Mouse (Mus musculus) stomach, embryonic 14.5 days (tissue): ENCODE measurements at regions not wholly inside any gene's neighbourhood (a gene's known extent, or its start where the extent isn't known, plus 50 kb on each side); places are given as distances from the start of the nearest gene placed in this dataset.

Experiments used
- ATAC-seq: fragments of 200-750 bp; cut with Nextera tagmentation; 2 replicates; pipeline ENCODE4 v1.8.0; 2017; ENCODE audit warnings: low read depth, moderate TSS enrichment; ENCODE audit not compliant: insufficient number of reproducible peaks, insufficient read depth, low FRiP score
- H3K27ac ChIP-seq: fragments of 300-500 bp; sonication (generic); 2 replicates; pipeline ENCODE4 v1.5.1; 2014; ENCODE audit warnings: mild to moderate bottlenecking, low read length, moderate library complexity, mixed read lengths
- H3K27me3 ChIP-seq: fragments of 300-500 bp; sonication (generic); 2 replicates; pipeline ENCODE4 v1.6.1; 2014; ENCODE audit warnings: low read length, control low read depth, mixed read lengths; ENCODE audit not compliant: control insufficient read depth, insufficient read depth
- H3K36me3 ChIP-seq: fragments of 300-500 bp; sonication (generic); 2 replicates; pipeline ENCODE4 v1.6.1; 2014; ENCODE audit warnings: mild to moderate bottlenecking, control low read depth, low read length, moderate library complexity, mixed read lengths; ENCODE audit not compliant: control insufficient read depth, insufficient read depth
- H3K4me1 ChIP-seq: fragments of 300-500 bp; sonication (generic); 2 replicates; pipeline ENCODE4 v1.6.1; 2014; ENCODE audit warnings: low read length, control low read depth, mixed read lengths; ENCODE audit not compliant: control insufficient read depth, insufficient read depth
- H3K4me2 ChIP-seq: fragments of 300-500 bp; sonication (generic); replicated peaks from 2 replicates; pipeline ENCODE4 v1.6.1; 2014; ENCODE audit warnings: low read depth, low read length, control low read depth
- H3K4me3 ChIP-seq: fragments of 300-500 bp; sonication (generic); 2 replicates; pipeline ENCODE4 v1.5.1; 2014; ENCODE audit warnings: low read depth, low read length, control low read depth
- H3K9ac ChIP-seq: fragments of 300-500 bp; sonication (generic); replicated peaks from 2 replicates; pipeline ENCODE4 v1.6.1; 2014; ENCODE audit warnings: low read depth, mild to moderate bottlenecking, control low read depth, low read length, moderate library complexity, mixed read lengths
- H3K9me3 ChIP-seq: fragments of 300-500 bp; sonication (generic); 2 replicates; pipeline ENCODE4 v1.6.1; 2016; ENCODE audit warnings: low read depth, low read length, control low read depth; ENCODE audit not compliant: control insufficient read depth
- WGBS: fragments of 180-500 bp; shearing (Covaris S2); extraction: QIAGEN DNeasy Blood & Tissue Kit; methylation state at CpG from one replicate; pipeline ENCODE4 v1.1.7; 2014; 5-methylcytosine and 5-hydroxymethylcytosine counted together

DNA sequence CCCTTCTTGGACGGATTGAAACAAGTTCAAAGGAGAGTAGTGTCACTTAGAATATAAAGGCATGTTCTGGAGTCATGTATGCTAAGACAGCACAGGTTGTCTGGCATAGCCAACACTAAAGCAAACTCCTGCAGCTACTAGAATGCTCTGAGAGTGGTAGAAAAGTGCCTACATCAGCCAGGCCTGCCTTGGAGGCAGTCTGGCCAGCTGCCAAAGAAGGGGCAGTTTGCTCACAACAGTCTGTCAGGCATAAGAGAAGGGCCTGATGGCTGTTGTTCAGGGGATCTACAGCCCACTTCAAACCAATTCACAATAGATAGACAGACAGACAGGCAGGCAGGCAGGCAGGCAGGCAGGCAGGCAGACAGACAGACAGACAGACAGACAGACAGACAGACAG lies 136.5 kb upstream of the Dap start:
- Histone ChIP-seq H3K4me2 (no peak overlapping the region), H3K4me1 (no peaks in the 10 kb centered on the region), H3K9ac (no peak overlapping the region), H3K27ac (no peak overlapping the region), H3K27me3 (no peaks in the 10 kb centered on the region), H3K36me3 (no peaks in the 10 kb centered on the region), H3K4me3 (no peak overlapping the region), H3K9me3 (no peaks in the 10 kb centered on the region)
- no peak for ATAC-seq
- whole genome bisulfite sequencing: 84% methylated on average over 1 of the region's 1 CpGs

DNA sequence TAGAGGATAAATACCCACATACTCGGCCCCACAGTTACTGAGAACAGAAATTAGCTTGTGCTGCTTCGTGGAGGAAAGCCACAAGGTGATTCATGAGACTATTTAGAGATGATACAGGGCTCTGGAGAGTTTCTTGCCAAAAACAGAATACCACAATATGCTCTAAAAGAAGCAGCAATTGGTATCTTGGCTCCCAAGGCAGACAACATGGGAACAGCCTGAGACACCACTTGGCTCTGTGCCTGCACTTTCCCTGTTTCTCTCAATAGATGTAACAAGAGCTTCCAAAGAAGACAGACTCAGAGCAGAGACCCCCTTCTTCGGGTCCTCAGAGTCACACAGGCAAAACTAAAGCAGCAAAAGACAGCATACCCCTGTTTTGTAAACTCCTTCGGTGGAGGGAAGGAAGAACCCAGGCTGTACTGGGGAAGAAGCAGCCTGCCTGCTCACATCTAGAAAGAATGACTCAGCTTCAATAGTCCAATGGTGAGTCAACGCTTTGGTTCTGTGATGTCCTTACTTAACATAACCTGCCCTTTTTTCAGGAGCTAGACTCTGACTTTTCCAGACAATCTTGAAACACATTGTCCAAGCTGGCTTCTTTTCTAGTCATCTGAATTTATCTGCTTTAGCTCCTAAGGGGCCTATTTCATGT lies 132.1 kb upstream of the Dap start:
- ATAC-seq: no peak
- Histone ChIP-seq H3K9ac (no peak overlapping the region), H3K27me3 (no peaks in the 10 kb centered on the region), H3K4me3 (no peak overlapping the region), H3K4me1 (no peaks in the 10 kb centered on the region), H3K4me2 (no peak overlapping the region), H3K27ac (no peak overlapping the region), H3K9me3 (no peaks in the 10 kb centered on the region), H3K36me3 (no peaks in the 10 kb centered on the region)
- 58% methylated on average over 5 of the region's 5 CpGs for WGBS

DNA sequence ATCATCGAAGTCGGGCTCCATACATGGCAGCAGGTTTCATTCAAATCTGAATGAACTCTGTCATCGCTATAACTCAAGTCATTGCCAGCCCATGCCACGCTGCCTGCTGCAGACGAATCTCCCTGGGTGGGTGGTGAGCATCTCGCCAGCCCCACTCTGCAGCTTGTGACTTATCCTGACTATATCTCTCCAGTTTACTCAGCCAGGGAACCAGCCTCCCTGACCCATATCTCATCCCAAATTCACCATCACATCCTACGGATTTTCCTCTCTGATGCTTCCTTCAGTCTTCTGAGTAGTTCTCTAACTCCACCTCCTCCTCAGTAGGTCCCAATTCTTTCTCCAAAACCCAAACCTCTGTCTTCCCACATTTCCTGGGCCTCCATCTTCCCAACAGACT lies 127.9 kb upstream of the Dap start:
- ATAC-seq: no peak

DNA sequence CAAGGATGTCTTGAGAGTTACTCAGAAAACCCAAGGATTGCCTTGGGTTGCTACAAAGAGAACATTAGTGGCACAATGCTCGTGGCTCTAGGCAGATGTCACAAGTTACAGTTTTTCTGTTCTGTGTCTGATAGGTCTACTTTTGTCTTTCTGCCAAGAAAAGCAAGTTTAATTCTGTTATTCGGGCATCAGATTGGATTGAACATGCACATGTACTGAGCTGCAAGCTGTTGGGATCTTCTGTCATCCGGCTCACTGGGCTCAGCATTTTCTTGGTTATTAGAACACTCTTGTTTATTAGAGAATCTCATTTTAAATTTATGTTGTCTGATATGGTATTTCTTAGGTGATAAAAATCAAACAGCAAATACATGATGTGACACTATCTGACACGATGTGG lies 126.8 kb upstream of the Dap start:
- Histone ChIP-seq H3K4me3 (no peak overlapping the region), H3K27ac (no peak overlapping the region), H3K9ac (no peak overlapping the region), H3K9me3 (no peaks in the 10 kb centered on the region), H3K4me2 (no peak overlapping the region), H3K36me3 (no peaks in the 10 kb centered on the region), H3K27me3 (no peaks in the 10 kb centered on the region), H3K4me1 (no peaks in the 10 kb centered on the region)
- no peak for ATAC-seq
- WGBS: 81% methylated on average over 4 of the region's 4 CpGs

More for the DNA sequence above, 127.9 kb upstream of the Dap start:
- Histone ChIP-seq H3K9me3 (no peaks in the 10 kb centered on the region), H3K4me3 (no peak overlapping the region), H3K27ac (no peak overlapping the region), H3K4me2 (no peak overlapping the region), H3K27me3 (no peaks in the 10 kb centered on the region), H3K36me3 (no peaks in the 10 kb centered on the region), H3K9ac (no peak overlapping the region), H3K4me1 (no peaks in the 10 kb centered on the region)
- 86% methylated on average over 7 of the region's 7 CpGs for WGBS

DNA sequence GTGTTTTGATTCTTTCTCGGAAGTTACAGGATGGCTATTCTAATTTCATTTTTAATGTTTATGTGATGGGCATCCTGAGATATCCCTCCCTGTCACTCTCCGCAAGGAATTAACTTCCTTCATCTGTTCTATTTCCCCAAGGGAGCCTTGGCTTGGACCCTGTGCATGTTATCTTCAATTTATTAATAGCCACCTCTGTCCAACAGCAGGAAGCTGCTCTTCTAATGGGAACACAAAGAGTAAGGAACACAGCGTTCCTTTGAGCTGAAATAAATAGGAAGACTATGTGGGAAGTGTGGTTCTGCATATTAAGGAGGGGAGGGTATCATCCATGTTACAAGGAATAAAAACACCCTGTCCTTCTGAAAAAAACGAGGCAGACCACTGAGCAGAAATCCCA lies 119.4 kb upstream of the Dap start:
- WGBS: 81% methylated on average over 4 of the region's 4 CpGs
- no peaks in the 10 kb centered on the region for H3K4me1 ChIP-seq

DNA sequence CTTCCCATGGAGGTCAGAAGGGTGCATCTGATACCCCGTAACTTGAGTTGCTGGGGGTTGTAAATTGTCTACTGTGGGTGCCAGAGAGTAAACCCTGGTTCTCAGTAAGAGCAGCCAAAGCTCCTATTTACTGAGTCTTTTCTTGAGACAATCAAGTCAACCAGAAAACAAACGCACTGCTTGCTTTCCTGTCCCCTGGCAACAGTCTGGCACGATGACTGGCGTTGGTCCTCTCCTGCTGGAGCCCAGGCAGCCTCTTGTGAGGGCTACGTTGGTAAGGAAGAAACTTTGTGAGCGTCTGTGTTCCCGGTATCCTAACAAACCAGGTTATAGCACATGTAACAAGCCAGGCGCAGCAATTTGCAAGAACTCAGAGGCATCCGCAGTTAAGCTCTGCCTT lies 117.2 kb upstream of the Dap start:
- H3K27ac ChIP-seq: no peak overlapping the region
- H3K9ac ChIP-seq: no peak overlapping the region
- ATAC-seq: no peak
- H3K9me3 ChIP-seq: no peaks in the 10 kb centered on the region
- WGBS: 68% methylated on average over 9 of the region's 9 CpGs
- H3K4me2 ChIP-seq: no peak overlapping the region
- no peaks in the 10 kb centered on the region for H3K36me3 ChIP-seq
- no peaks in the 10 kb centered on the region for H3K27me3 ChIP-seq
- no peak overlapping the region for H3K4me3 ChIP-seq
- H3K4me1 ChIP-seq: no peaks in the 10 kb centered on the region

More for the DNA sequence above, 119.4 kb upstream of the Dap start:
- no peaks in the 10 kb centered on the region for H3K27me3 ChIP-seq
- no peaks in the 10 kb centered on the region for H3K36me3 ChIP-seq
- no peak for ATAC-seq
- no peak overlapping the region for H3K4me3 ChIP-seq
- H3K9ac ChIP-seq: no peak overlapping the region
- no peaks in the 10 kb centered on the region for H3K9me3 ChIP-seq
- H3K4me2 ChIP-seq: no peak overlapping the region
- H3K27ac ChIP-seq: no peak overlapping the region

DNA sequence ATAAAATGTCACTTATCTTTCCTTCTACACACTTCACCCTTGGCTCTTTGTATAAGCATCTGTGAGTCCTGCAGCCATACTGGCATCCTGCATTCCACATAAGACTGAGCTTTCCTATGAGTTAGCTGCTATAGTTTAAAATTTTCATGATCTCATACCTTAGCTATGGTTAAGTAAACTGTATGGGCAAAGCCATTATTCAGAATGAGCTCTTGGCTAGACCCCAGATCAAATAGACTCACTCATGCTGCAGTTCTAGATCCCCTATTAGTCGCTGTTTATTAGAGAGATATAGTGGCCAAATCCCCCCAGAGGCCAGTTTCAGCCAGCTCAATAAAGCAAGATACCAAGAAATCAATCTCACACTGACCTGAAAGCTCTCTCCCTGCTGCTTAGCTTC lies 110.9 kb upstream of the Dap start:
- Histone ChIP-seq H3K9ac (no peak overlapping the region), H3K27ac (no peak overlapping the region), H3K4me3 (no peak overlapping the region), H3K36me3 (no peaks in the 10 kb centered on the region), H3K27me3 (no peaks in the 10 kb centered on the region), H3K4me2 (no peak overlapping the region), H3K4me1 (no peaks in the 10 kb centered on the region), H3K9me3 (no peaks in the 10 kb centered on the region)
- WGBS: 46% methylated on average over 1 of the region's 1 CpGs
- no peak for ATAC-seq

DNA sequence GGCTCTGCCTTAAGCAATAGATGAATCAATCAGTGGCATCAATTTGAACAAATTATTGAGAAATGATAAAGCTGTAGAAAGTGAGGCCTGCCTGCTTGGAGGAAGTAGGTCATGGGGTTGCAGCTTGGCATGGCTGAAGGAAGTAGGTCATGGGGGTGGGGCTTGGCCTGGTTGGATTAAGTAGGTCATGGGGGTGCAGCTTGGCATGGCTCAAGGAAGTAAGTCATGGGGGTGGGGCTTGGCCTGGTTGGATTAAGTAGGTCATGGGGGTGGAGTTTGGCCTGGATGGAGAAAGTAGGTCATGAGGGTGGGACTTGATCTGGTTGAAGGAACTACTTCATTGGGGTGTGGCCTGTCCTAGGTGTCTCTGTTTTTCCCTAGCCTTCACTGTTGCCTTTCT lies 106.8 kb upstream of the Dap start:
- H3K27ac ChIP-seq: no peak overlapping the region
- no peak overlapping the region for H3K4me2 ChIP-seq
- no peaks in the 10 kb centered on the region for H3K9me3 ChIP-seq
- no peaks in the 10 kb centered on the region for H3K4me1 ChIP-seq
- H3K36me3 ChIP-seq: no peaks in the 10 kb centered on the region
- H3K4me3 ChIP-seq: no peak overlapping the region
- 0 out of 2 replicates have a peak, but pooled peaks have one; percentile 33 for ATAC-seq
- no peaks in the 10 kb centered on the region for H3K27me3 ChIP-seq
- H3K9ac ChIP-seq: no peak overlapping the region

DNA sequence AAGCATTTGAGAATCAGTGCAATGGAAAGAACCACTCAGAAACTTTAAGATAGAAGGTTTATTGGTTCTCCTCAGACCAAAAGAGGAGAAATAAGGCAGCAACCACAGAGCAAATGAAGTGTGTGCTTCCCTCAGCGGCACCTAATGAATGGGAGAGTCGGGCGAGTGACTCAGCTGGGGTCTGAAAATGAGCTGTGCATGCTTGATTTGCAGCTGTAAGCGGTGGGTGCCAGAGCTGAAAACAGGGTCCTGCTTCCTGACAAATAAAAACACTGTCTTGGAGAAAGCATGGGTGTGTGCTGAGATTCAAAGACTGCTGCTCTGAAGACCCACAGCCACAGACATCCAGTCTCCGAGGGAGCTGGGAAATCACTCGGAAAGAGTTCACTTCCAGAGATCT lies 104.0 kb upstream of the Dap start:
- 74% methylated on average over 6 of the region's 6 CpGs for WGBS
- H3K36me3 ChIP-seq: no peaks in the 10 kb centered on the region
- ATAC-seq: no peak
- no peaks in the 10 kb centered on the region for H3K27me3 ChIP-seq
- H3K4me3 ChIP-seq: no peak overlapping the region
- H3K9ac ChIP-seq: no peak overlapping the region
- H3K9me3 ChIP-seq: no peaks in the 10 kb centered on the region
- no peak overlapping the region for H3K4me2 ChIP-seq
- H3K27ac ChIP-seq: no peak overlapping the region
- H3K4me1 ChIP-seq: no peaks in the 10 kb centered on the region
